Mouse (Mus musculus): Measurements from ENCODE around the gene Dab1. TPM values are rescaled to one million over a fixed set of nuclear protein-coding genes. Genes with fewer than 3 reads are reported as not detected.

Gene Dab1
- polyA plus RNA-seq, 1 experiment from 2014 or later: 14.3 TPM

DNA sequence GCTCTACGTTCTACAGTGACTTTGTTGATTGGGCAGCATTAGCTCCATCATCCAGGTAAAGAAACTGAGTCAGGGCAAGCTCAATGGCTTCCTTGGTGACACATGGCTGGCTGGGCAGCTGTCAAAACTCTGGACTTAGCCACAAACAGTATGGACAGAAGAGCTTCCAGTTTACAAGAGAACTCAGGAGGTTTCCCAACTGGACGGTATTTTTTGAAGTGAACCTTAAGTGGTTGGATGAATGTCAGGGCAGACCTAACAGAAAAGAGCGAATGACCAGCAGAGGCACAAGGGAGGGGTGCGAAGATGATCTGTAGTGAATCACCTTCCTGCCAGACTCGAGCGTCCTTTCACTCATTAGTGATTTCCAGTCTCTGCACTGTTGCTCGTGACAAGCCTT, 857.7 kb downstream of the Dab1 start:
- Histone ChIP-seq H3K27ac (replicated peaks) (no peak overlapping the region), H3K9ac (no peak overlapping the region), H3K36me3 (no peaks in the 10 kb centered on the region), H3K4me3 (replicated peaks) (no peak overlapping the region), H3K27me3 (no peaks in the 10 kb centered on the region), H3K9me3 (replicated peaks) (no peaks in the 10 kb centered on the region), H3K4me1 (no peaks in the 10 kb centered on the region), H3K4me2 (replicated peaks) (no peak overlapping the region)
- WGBS: 88% methylated on average over 7 of the region's 7 CpGs
- ATAC-seq (ENCODE audit: insufficient number of reproducible peaks, low FRiP score, low TSS enrichment, low read depth): no peak

DNA sequence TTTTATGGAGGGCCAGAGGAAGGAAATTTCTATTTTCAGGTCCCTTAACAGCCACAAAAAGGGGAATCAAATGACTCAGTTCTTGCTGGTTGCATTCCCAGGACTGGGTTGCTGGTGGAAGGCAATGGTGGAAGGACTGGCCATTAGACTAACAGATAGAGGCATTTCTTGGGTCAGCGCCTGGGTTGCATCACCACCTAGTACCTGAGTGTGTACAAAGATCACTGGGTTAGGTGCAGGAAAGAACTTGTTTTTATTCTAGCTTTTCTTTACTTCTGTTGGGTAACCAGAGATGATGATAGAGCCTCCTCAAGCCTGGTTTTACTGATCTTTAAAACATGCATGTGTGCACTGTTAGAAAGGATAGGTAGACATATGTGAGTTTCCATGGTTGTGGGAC, 864.8 kb downstream of the Dab1 start:
- no peaks in the 10 kb centered on the region for H3K27me3 ChIP-seq
- H3K27ac ChIP-seq (replicated peaks): no peak overlapping the region
- no peaks in the 10 kb centered on the region for H3K9me3 ChIP-seq (replicated peaks)
- ATAC-seq (ENCODE audit: insufficient number of reproducible peaks, low FRiP score, low TSS enrichment, low read depth): no peak
- no peaks in the 10 kb centered on the region for H3K4me1 ChIP-seq
- 97% methylated on average over 1 of the region's 1 CpGs for WGBS
- H3K4me3 ChIP-seq (replicated peaks): no peak overlapping the region
- H3K9ac ChIP-seq: no peak overlapping the region
- H3K36me3 ChIP-seq: no peaks in the 10 kb centered on the region
- no peak overlapping the region for H3K4me2 ChIP-seq (replicated peaks)

DNA sequence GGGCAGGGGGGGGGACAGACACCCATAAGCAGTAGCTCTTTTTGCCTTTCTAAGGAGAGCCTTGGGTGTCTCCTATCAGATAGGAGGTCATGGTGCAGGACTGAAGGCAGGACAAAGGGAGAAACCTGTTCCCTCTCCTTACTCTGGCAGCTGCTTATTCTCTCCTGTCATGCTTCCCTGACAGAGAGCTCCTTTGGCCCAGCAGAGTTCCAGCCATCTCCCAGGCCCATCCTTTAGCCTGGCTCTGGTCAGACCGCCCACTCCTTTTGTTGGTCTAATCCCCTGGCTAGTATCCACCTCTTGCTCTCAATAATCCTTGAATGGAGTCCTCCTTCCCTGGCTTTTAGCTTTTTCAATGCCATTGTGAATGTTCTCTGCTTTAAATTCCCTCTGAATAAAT, 878.1 kb downstream of the Dab1 start:
- ATAC-seq (ENCODE audit: insufficient number of reproducible peaks, low FRiP score, low TSS enrichment, low read depth): no peak
- Histone ChIP-seq H3K4me1 (no peaks in the 10 kb centered on the region), H3K4me2 (replicated peaks) (no peak overlapping the region), H3K27me3 (no peaks in the 10 kb centered on the region), H3K9me3 (replicated peaks) (no peaks in the 10 kb centered on the region), H3K4me3 (replicated peaks) (no peak overlapping the region), H3K9ac (no peak overlapping the region), H3K27ac (replicated peaks) (no peak overlapping the region), H3K36me3 (no peaks in the 10 kb centered on the region)
- WGBS: 71% methylated on average over 1 of the region's 1 CpGs

DNA sequence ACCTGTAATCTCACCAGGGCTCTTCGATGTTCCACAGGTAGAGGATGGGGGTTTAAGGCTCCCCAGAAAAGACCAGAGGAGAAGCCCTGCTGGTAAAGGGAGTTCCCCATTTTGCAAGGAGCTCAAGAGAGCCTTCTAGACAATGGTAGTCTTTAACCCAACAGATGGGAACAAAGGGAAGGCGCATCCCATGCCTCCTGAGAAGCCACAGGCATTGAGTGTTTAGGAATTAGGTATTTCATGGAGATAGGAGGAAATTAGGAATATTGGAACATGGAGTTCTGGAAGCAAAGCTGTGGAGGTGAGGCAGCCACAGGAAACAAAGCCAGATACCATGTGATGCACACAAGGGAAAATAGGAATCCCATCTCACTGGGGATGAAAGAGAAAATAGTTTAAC, 881.0 kb downstream of the Dab1 start:
- 82% methylated on average over 2 of the region's 2 CpGs for WGBS
- H3K9me3 ChIP-seq (replicated peaks): no peaks in the 10 kb centered on the region
- no peak overlapping the region for H3K27ac ChIP-seq (replicated peaks)
- H3K4me2 ChIP-seq (replicated peaks): no peak overlapping the region
- no peak overlapping the region for H3K9ac ChIP-seq
- ATAC-seq (ENCODE audit: insufficient number of reproducible peaks, low FRiP score, low TSS enrichment, low read depth): no peak
- H3K4me1 ChIP-seq: no peaks in the 10 kb centered on the region
- no peaks in the 10 kb centered on the region for H3K36me3 ChIP-seq
- no peaks in the 10 kb centered on the region for H3K27me3 ChIP-seq
- no peak overlapping the region for H3K4me3 ChIP-seq (replicated peaks)

DNA sequence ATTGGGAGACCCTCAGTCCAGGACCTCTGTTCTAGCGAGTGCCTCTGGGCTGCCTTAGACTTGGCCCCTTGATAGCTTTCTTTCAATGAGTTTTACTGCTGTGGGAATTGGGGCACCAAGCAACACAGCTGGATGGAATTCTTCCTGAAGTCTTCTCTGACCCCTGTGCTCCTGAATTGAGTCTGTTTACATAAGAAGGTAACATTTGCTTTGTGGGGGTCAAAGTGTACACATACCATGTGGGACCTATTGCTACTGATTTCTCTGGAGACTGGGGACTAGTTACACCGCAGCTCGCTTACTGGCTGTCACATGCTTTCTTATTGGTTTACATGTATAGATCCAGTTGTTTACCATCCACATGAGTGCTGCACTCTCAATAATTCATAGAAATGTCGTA, 881.5 kb downstream of the Dab1 start:
- no peak overlapping the region for H3K4me3 ChIP-seq (replicated peaks)
- 34% methylated on average over 4 of the region's 4 CpGs for WGBS

DNA sequence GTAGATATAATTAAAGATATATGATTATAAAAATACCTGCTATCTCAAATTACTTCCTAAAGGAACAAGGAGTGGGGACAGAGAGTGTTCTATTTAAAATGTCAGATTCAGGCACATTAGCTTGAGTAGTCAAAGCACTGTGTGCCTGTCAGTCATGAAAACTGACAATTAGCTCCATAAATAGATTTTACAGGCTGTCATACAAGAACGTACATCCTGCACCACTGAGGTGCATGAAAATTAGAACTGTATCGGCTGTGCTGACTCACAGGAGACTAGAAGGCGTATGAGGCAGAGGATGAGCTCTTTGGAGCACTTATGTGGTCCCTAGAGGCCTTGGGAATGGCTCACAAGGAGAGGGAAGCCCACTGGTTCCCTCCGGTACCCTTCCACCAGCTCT, 882.1 kb downstream of the Dab1 start:
- Histone ChIP-seq H3K4me2 (replicated peaks) (no peak overlapping the region), H3K27me3 (no peaks in the 10 kb centered on the region), H3K9me3 (replicated peaks) (no peaks in the 10 kb centered on the region), H3K27ac (replicated peaks) (no peak overlapping the region), H3K4me3 (replicated peaks) (no peak overlapping the region), H3K36me3 (no peaks in the 10 kb centered on the region), H3K4me1 (no peaks in the 10 kb centered on the region), H3K9ac (no peak overlapping the region)
- ATAC-seq (ENCODE audit: insufficient number of reproducible peaks, low FRiP score, low TSS enrichment, low read depth): no peak
- WGBS: 40% methylated on average over 4 of the region's 4 CpGs

More for the DNA sequence above, 881.5 kb downstream of the Dab1 start:
- no peak overlapping the region for H3K27ac ChIP-seq (replicated peaks)
- H3K27me3 ChIP-seq: no peaks in the 10 kb centered on the region
- no peaks in the 10 kb centered on the region for H3K9me3 ChIP-seq (replicated peaks)
- no peak overlapping the region for H3K9ac ChIP-seq
- H3K4me1 ChIP-seq: no peaks in the 10 kb centered on the region
- H3K4me2 ChIP-seq (replicated peaks): no peak overlapping the region
- no peak for ATAC-seq (ENCODE audit: insufficient number of reproducible peaks, low FRiP score, low TSS enrichment, low read depth)
- H3K36me3 ChIP-seq: no peaks in the 10 kb centered on the region

DNA sequence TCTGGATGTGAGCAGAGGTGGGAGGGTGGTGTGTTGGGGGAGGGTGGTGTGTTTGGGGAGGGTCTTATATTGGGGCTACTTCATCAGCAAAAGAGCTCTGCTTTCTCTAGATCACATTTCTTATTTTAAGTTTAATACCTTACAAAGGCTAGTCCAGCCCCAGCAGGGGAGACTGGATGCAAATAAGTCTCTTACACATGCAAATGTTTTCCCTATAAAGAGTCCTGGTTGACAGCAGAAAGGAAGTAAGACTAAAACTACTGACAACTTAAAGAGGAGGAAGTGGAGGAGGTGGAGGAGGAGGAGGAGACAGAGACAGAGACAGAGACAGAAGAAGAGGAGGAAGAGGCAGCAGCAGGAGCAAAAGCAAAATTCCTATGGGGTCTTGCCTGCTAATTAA, 885.8 kb downstream of the Dab1 start:
- H3K27me3 ChIP-seq: no peaks in the 10 kb centered on the region
- ATAC-seq (ENCODE audit: insufficient number of reproducible peaks, low FRiP score, low TSS enrichment, low read depth): no peak
- H3K9ac ChIP-seq: no peak overlapping the region
- H3K4me2 ChIP-seq (replicated peaks): no peak overlapping the region
- H3K36me3 ChIP-seq: no peaks in the 10 kb centered on the region
- no peaks in the 10 kb centered on the region for H3K4me1 ChIP-seq
- H3K4me3 ChIP-seq (replicated peaks): no peak overlapping the region
- H3K9me3 ChIP-seq (replicated peaks): no peaks in the 10 kb centered on the region
- no peak overlapping the region for H3K27ac ChIP-seq (replicated peaks)

DNA sequence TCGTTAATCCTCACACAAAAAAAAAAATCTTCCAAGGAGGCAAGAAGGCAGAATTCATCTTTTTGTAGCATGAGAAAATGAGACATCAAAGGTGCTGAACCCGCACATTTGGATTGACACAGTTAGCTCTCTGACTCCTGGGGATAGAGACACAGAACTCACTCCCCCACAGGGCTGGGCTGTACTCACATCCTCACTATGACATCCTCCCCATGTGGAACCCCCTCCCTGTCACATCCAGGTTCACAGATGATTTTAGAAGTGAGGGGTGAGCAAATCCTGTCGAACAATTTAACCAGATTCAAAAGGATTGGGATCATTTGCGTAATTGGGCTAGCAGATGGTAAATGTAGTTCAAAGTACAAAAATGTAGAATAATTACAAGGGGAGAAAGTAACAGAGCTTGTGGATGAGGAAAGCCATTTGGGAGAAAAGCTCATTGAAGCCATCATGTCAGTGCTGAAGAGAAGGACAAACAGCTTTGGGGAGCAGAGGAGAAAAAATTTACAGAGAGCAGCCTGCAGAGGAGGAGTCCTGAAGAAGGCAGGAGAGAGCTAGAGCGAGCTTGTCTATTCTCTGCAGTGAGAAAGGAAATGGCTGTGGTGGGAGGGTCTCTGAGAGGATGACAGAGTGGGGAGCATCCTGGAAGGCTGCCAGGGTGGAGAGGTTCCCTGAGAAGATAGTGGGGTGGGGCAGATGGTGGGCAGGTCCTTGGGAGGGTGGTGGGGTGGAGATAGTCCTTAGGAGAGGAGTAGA, 890.2 kb downstream of the Dab1 start:
- H3K9me3 ChIP-seq (replicated peaks): no peaks in the 10 kb centered on the region
- ATAC-seq (ENCODE audit: insufficient number of reproducible peaks, low FRiP score, low TSS enrichment, low read depth): no peak
- no peak overlapping the region for H3K27ac ChIP-seq (replicated peaks)
- H3K9ac ChIP-seq: no peak overlapping the region
- no peak overlapping the region for H3K4me3 ChIP-seq (replicated peaks)
- no peaks in the 10 kb centered on the region for H3K36me3 ChIP-seq
- H3K27me3 ChIP-seq: no peaks in the 10 kb centered on the region
- H3K4me1 ChIP-seq: no peaks in the 10 kb centered on the region
- 48% methylated on average over 5 of the region's 5 CpGs for WGBS
- H3K4me2 ChIP-seq (replicated peaks): no peak overlapping the region

DNA sequence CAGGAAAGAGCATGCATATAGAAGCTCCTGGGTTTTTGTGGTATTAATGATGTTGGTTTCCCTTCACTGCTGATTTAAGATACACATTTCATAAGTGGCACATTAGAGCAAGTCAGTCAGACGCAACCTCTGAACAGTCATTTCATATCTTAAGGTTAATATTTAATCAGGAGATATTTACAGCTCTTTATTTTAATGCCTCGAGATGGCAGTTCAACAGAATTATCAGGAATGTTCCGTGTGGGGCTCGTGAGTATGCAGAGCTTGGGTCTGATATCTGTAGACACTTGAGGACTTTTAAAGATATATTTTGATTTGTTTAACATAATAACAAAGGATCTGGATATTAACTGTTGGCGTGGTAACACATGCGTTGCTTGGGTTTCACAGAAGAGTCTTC, 892.7 kb downstream of the Dab1 start:
- no peaks in the 10 kb centered on the region for H3K9me3 ChIP-seq (replicated peaks)
- H3K4me3 ChIP-seq (replicated peaks): no peak overlapping the region
- no peak overlapping the region for H3K9ac ChIP-seq
- no peaks in the 10 kb centered on the region for H3K36me3 ChIP-seq
- no peaks in the 10 kb centered on the region for H3K4me1 ChIP-seq
- no peak for ATAC-seq (ENCODE audit: insufficient number of reproducible peaks, low FRiP score, low TSS enrichment, low read depth)
- no peak overlapping the region for H3K27ac ChIP-seq (replicated peaks)
- WGBS: 83% methylated on average over 6 of the region's 6 CpGs
- H3K4me2 ChIP-seq (replicated peaks): no peak overlapping the region
- no peaks in the 10 kb centered on the region for H3K27me3 ChIP-seq

DNA sequence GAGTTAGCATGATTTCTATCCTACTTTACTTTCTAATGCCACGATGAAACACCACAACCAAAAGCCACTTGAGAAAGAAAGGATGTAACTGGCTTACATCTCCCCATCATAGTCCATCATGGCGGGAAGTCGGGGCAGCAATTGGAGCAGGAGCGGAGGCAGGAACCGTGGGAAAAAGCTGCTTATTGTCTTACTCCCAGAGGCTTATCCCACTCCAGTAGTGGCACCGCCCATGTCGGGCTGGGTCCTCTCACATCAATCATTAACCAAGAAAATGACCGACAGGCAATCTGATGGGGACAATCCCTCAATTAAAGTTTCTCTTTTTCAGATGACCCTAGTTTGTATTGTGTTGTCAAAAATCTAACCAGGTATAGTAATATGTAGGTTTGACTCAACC, 893.4 kb downstream of the Dab1 start:
- no peaks in the 10 kb centered on the region for H3K4me1 ChIP-seq
- no peak overlapping the region for H3K4me2 ChIP-seq (replicated peaks)
- no peak overlapping the region for H3K27ac ChIP-seq (replicated peaks)
- no peaks in the 10 kb centered on the region for H3K9me3 ChIP-seq (replicated peaks)
- ATAC-seq (ENCODE audit: insufficient number of reproducible peaks, low FRiP score, low TSS enrichment, low read depth): no peak
- H3K9ac ChIP-seq: no peak overlapping the region
- no peaks in the 10 kb centered on the region for H3K36me3 ChIP-seq
- H3K4me3 ChIP-seq (replicated peaks): no peak overlapping the region
- H3K27me3 ChIP-seq: no peaks in the 10 kb centered on the region
- 87% methylated on average over 8 of the region's 8 CpGs for WGBS

DNA sequence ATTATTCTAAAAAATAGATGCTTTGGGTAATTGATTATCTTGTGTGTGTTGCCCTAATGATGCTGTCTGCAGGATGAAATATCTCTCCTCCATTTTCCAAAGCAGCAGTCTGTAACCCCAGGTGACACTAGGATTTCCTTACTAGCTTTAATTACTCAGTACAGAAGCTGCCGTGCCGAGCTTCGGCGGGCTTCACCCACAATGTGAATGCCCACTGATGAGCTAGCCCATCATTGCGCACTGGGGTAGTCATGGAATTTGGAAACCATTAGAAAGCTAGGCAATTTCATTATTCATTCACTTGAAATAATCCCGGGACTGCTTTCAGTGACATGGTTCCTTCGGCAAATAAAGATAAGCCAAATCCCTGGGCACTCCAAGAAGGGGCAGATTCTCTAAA, 894.5 kb downstream of the Dab1 start:
- no peak overlapping the region for H3K4me2 ChIP-seq (replicated peaks)

DNA sequence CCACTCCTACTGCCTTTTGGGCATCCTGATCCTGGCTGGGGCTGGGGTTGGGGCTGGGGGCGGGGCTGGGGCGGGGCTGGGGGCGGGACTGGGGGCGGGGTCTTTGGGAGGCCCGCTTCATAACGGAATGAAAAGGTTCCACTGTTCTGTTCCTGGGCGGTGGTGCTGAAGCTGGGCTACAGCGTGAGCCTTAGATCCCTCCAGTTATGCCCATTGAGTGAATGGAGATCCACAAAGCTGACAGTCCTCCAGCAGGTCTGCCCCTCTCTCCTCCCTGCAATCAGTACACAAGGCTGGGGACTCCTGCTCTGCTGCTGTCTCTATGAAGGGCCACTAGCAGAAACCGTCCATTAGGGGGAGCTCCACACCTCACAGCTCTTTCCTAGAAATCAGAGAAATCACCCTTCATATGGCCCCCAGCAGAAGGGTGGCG, 895.4 kb downstream of the Dab1 start:
- 2% methylated on average over 10 of the region's 10 CpGs for WGBS
- Histone ChIP-seq H3K27me3 (no peaks in the 10 kb centered on the region), H3K4me3 (replicated peaks) (no peak overlapping the region), H3K9ac (no peak overlapping the region), H3K9me3 (replicated peaks) (no peaks in the 10 kb centered on the region), H3K36me3 (no peaks in the 10 kb centered on the region), H3K27ac (replicated peaks) (no peak overlapping the region), H3K4me2 (replicated peaks) (peak overlapping the region; percentile 16), H3K4me1 (no peaks in the 10 kb centered on the region)
- peak; percentile 34 for ATAC-seq (ENCODE audit: insufficient number of reproducible peaks, low FRiP score, low TSS enrichment, low read depth)

More for the DNA sequence above, 894.5 kb downstream of the Dab1 start:
- Histone ChIP-seq H3K4me3 (replicated peaks) (no peak overlapping the region), H3K4me1 (no peaks in the 10 kb centered on the region), H3K36me3 (no peaks in the 10 kb centered on the region), H3K27me3 (no peaks in the 10 kb centered on the region), H3K9ac (no peak overlapping the region), H3K27ac (replicated peaks) (no peak overlapping the region), H3K9me3 (replicated peaks) (no peaks in the 10 kb centered on the region)
- WGBS: 64% methylated on average over 7 of the region's 7 CpGs
- no peak for ATAC-seq (ENCODE audit: insufficient number of reproducible peaks, low FRiP score, low TSS enrichment, low read depth)
